In the genomic region with DNA sequence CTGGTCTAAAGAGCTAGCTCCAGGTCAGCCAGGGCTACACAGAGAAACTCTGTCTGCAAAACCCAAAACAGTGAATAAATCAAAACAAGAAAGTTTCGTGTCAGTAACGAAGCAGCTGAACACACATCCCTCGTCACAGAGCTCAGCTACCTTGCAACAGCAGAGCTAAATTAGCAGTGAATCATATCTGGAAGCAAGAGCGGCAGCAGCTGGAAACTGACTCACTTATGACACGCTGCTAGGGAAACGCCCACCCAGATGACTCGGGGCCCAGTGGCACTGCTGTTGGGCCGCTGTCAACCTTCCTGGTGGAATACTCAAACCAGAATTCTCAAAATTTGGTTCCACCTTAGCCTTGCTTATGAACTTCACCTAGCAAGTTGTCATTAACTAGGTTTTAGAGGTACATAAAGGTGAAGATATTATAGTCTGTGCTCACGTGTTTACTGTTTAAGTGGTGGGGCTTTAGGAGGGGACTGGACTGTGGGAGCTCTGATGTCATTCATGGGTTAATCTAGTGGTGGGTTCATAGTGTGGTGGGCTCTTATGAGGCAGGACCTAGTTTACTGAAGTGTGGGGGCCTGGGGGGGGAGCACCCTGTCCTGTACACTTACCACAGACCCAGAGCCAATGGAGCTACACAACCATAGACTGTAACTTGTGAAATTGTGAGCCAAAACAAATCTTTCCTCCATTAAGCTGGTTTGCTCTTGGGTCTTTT, we compare ENCODE assay signal across 8 mouse cellular contexts. TPM values are rescaled to one million over a fixed set of nuclear protein-coding genes. Genes with fewer than 3 reads are reported as not detected.
DNase-seq lines count a peak whose midpoint lies in the region; ATAC-seq and TF ChIP-seq lines count a peak whose summit lies in the region.

No protein-coding gene starts in this region.

- H3K27ac ChIP-seq in CH12.LX (ENCODE audit: insufficient read depth, low read depth), result no peak overlapping the region

- no peak for ATAC-seq in erythroid progenitor cell, adult 5-6 weeks (replicated peaks; ENCODE audit: low FRiP score, poor library complexity, severe bottlenecking)

- no peaks in the 10 kb centered on the region for H3K36me3 ChIP-seq in CH12.LX (replicated peaks in 1 of 2; ENCODE audit: control insufficient read depth in 1 of 2, insufficient read depth in 1 of 2, low read length in 1 of 2)

- no peak overlapping the region for H3K4me3 ChIP-seq in CH12.LX (replicated peaks in 1 of 3; ENCODE audit: low read depth in 2 of 3, low read length in 2 of 3, poor library complexity in 1 of 3)

- intact Hi-C loops in left cerebral cortex, postnatal 25 days (cut with DNase I), result loop anchor here (5.0 kb wide), 1 partner anchor 55 kb away; a partner anchor contains a TSS

- H3K27me3 ChIP-seq in CH12.LX (replicated peaks), result no peaks in the 10 kb centered on the region

- H3K4me1 ChIP-seq in CH12.LX (ENCODE audit: control insufficient read depth in 1 of 2, insufficient read depth in 2 of 2), result peaks cover 12 to 50% of the 10 kb centered on the region in 2 experiments

- no peaks in the 10 kb centered on the region for H3K9me3 ChIP-seq in CH12.LX (replicated peaks; ENCODE audit: low read length)

- H3K9ac ChIP-seq in CH12.LX (ENCODE audit: insufficient read depth, low read depth), result no peak overlapping the region

- in situ Hi-C loops in CH12.LX (cut with MboI; ENCODE audit: low pct_ligation_motif_present, low pct_unique_long_range_greater_than_20kb, low sequenced_read_pairs), result no loop called here

- peak; percentile 77 for TF ChIP-seq EP300 in CH12.LX (IDR thresholded peaks at IDR 0.05; ENCODE audit: low read length)

- TF ChIP-seq POLR2A in CH12.LX (IDR thresholded peaks at IDR 0.05; ENCODE audit: low read depth, low read length), result no peak

- dilution Hi-C loops in CH12.LX (cut with MboI; ENCODE audit: extremely low pct_ligation_motif_present, extremely low pct_unique_long_range_greater_than_20kb, low sequenced_read_pairs), result no loop called here

- H3K79me2 ChIP-seq in CH12.LX (replicated peaks; ENCODE audit: control insufficient read depth, extremely low read depth, insufficient read depth, poor library complexity, severe bottlenecking), result no peaks in the 10 kb centered on the region

- TF ChIP-seq CTCF in CH12.LX (conservative IDR thresholded peaks at IDR 0.05 in 1 of 2, IDR thresholded peaks at IDR 0.05 in 1 of 2; ENCODE audit: low read depth in 2 of 2, low read length in 2 of 2), result no peak

- DNase-seq in adrenal gland, adult (ENCODE audit: inconsistent age in 2 of 2, low spot score in 1 of 2), result peak; percentile 77 to 84
- DNase-seq in adrenal gland, postnatal 4 days (ENCODE audit: low spot score in 2 of 2), result no peak
- DNase-seq in CH12.LX (ENCODE audit: extremely low read depth), result peak; percentile 81
- DNase-seq in gastrocnemius, postnatal 25 days, result peak; percentile 34
- peak; percentile 37 to 79 for DNase-seq in left cerebral cortex, postnatal 25 days (ENCODE audit: low spot score in 2 of 2)
- no peak for DNase-seq in spleen, postnatal 14 days (ENCODE audit: low spot score in 2 of 2)
- no peak for DNase-seq in thymus, postnatal 14 days

- no peak for TF ChIP-seq RAD21 in CH12.LX (IDR thresholded peaks at IDR 0.05; ENCODE audit: low read depth, low read length)

- H3K4me2 ChIP-seq in CH12.LX (ENCODE audit: insufficient read depth, low read depth, poor library complexity, severe bottlenecking), result peak overlapping the region; percentile 67; the same call in 1 of the 2 replicates

TF ChIP-seq in CH12.LX, 34 proteins besides CTCF, POLR2A, EP300 and RAD21:
- TF ChIP-seq ZMIZ1 (IDR thresholded peaks at IDR 0.05; ENCODE audit: low read depth, low read length) (no peak), MXI1 (IDR thresholded peaks at IDR 0.05; ENCODE audit: low read depth, low read length) (peak; percentile 86), BHLHE40 (IDR thresholded peaks at IDR 0.05; ENCODE audit: low read depth, low read length) (peak; percentile 69), TCF12 (IDR thresholded peaks at IDR 0.05; ENCODE audit: low read depth, low read length) (peak; percentile 51; the same call in 1 of the 2 replicates), USF2 (conservative IDR thresholded peaks at IDR 0.05; ENCODE audit: low read depth, low read length) (no peak), ZKSCAN1 (IDR thresholded peaks at IDR 0.05; ENCODE audit: borderline replicate concordance, low read depth, low read length) (no peak), MAX (IDR thresholded peaks at IDR 0.05; ENCODE audit: low read length) (peak; percentile 66; the same call in 1 of the 2 replicates), PAX5 (IDR thresholded peaks at IDR 0.05; ENCODE audit: low read length) (no peak), JUND (conservative IDR thresholded peaks at IDR 0.05; ENCODE audit: low read depth, low read length) (peak; percentile 81), TBP (conservative IDR thresholded peaks at IDR 0.05; ENCODE audit: low read depth, low read length) (no peak), UBTF (IDR thresholded peaks at IDR 0.05; ENCODE audit: low read depth, low read length) (no peak), SIN3A (IDR thresholded peaks at IDR 0.05; ENCODE audit: low read length) (peak; percentile 90), POLR2AphosphoS2 (IDR thresholded peaks at IDR 0.05; ENCODE audit: low read depth, low read length) (no peak), GABPA (IDR thresholded peaks at IDR 0.05; ENCODE audit: insufficient replicate concordance, low read depth, low read length) (no peak), JUN (IDR thresholded peaks at IDR 0.05; ENCODE audit: insufficient read depth, low read depth, low read length) (peak; percentile 65; the same call in 1 of the 2 replicates), NELFE (IDR thresholded peaks at IDR 0.05; ENCODE audit: low read depth, low read length) (no peak), CHD1 (IDR thresholded peaks at IDR 0.05; ENCODE audit: low read depth, low read length) (no peak), IRF4 (IDR thresholded peaks at IDR 0.05; ENCODE audit: low read depth, low read length) (peak; percentile 94), MEF2A (IDR thresholded peaks at IDR 0.05; ENCODE audit: borderline replicate concordance, low read depth, low read length) (peak; percentile 54; the same call in 1 of the 2 replicates), CHD2 (IDR thresholded peaks at IDR 0.05; ENCODE audit: low read length) (0 out of 2 replicates have a peak, but pooled peaks have one; percentile 41), ETS1 (conservative IDR thresholded peaks at IDR 0.05; ENCODE audit: low read depth, low read length) (peak; percentile 98), ELF1 (IDR thresholded peaks at IDR 0.05; ENCODE audit: low read depth, low read length) (0 out of 2 replicates have a peak, but pooled peaks have one; percentile 18), MAZ (IDR thresholded peaks at IDR 0.05; ENCODE audit: low read depth, low read length) (no peak)

RNA-seq across cellular contexts. Expression of a gene that starts 55.3 kb away (rescaled TPM):
- total RNA-seq in adrenal gland, postnatal 4 days (2021), result 10 to 100 TPM; 56.0 to 70.3 TPM
- total RNA-seq in CH12.LX (2012; rRNA removed) (15.3 and 24.2 TPM in 2 replicates), CH12.LX (2014; rRNA removed) (31.8 and 32.6 TPM in 2 replicates)
- 40.0 and 47.7 TPM in 2 replicates for polyA plus RNA-seq in CH12.LX (2012; ENCODE audit: insufficient read length, low read depth)
- total RNA-seq in gastrocnemius, postnatal 25 days (2021), result 10 to 100 TPM; 28.7 to 32.1 TPM
- 100 to 1,000 TPM; 173 to 180 TPM for total RNA-seq in left cerebral cortex, postnatal 25 days (2021)
- 7.2 and 8.8 TPM in 2 replicates for total RNA-seq in erythroid progenitor cell, adult 5-6 weeks (2015; ENCODE audit: low replicate concordance)
- 5.2 and 8.7 TPM in 2 replicates for total RNA-seq in erythroid progenitor cell, adult 5-6 weeks (2017; ENCODE audit: low replicate concordance)

Comparison
In these comparisons a context has a peak if more than half of its experiments do, and no peak if none do; other contexts are left out.
1. DNase-seq: peak in adrenal gland, adult (2 of 2), CH12.LX (single experiment), gastrocnemius, postnatal 25 days (single experiment) and left cerebral cortex, postnatal 25 days (2 of 2); none in adrenal gland, postnatal 4 days (0 of 2), spleen, postnatal 14 days (0 of 2) and thymus, postnatal 14 days (single experiment).